Mouse (Mus musculus) ovary, adult 2 months (tissue): ENCODE measurements around the gene Lalba. TPM values are rescaled to one million over a fixed set of nuclear protein-coding genes. Genes with fewer than 3 reads are reported as not detected.

Experiments
- polyA plus RNA-seq: library from polyadenylated mRNA; depleted of rRNA; stranded (reverse); fragments of >200 nt; gene quantifications from 2 replicates; pipeline ENCODE4 v1.2.3, GENCODE M21; 2012; rRNA removed

Lalba gene
- polyA plus RNA-seq = not detected in 2 replicates

GRCm38 (mm10) chr15:98482701-98483100 is at the start of gene Lalba:
Gene Lalba (minus strand): TSS chr15:98482721.

GRCm38 (mm10) chr15:98492102-98492501 is 9.6 kb upstream of the Lalba start, which contains the start of gene Olfr279:
Gene Olfr279 (plus strand): TSS chr15:98492402.

GRCm38 (mm10) chr15:98469596-98469995 is 12.9 kb downstream of the Lalba start, which contains the start of gene OR5BS1P:
Gene OR5BS1P (plus strand): TSS chr15:98469896.

GRCm38 (mm10) chr15:98452288-98452687 is 30.2 kb downstream of the Lalba start, which contains the start of gene Olfr281:
Gene Olfr281 (plus strand): TSS chr15:98452588.

GRCm38 (mm10) chr15:98430925-98431324 is 51.6 kb downstream of the Lalba start, which contains the start of gene Olfr282:
Gene Olfr282 (plus strand): TSS chr15:98431225.

Other genes starting within 250 kb of the Lalba start
- not detected in 2 replicates for gene Olfr286, start 248.3 kb downstream of the Lalba start, polyA plus RNA-seq
- gene H1fnt, start 225.4 kb downstream of the Lalba start, polyA plus RNA-seq = not detected in 2 replicates
- 2.1 and 2.3 TPM in 2 replicates for gene Zfp641, start 186.6 kb downstream of the Lalba start, polyA plus RNA-seq
- not detected in 2 replicates for gene Olfr285, start 165.4 kb downstream of the Lalba start, polyA plus RNA-seq
- not detected in 2 replicates for gene Olfr284, start 141.7 kb downstream of the Lalba start, polyA plus RNA-seq
- gene Olfr283, start 101.8 kb downstream of the Lalba start, polyA plus RNA-seq = not detected in 2 replicates
- not detected in 2 replicates for gene Olfr282, start 51.5 kb downstream of the Lalba start, polyA plus RNA-seq
- not detected in 2 replicates for gene Olfr281, start 30.1 kb downstream of the Lalba start, polyA plus RNA-seq
- not detected in 2 replicates for gene OR5BS1P, start 12.8 kb downstream of the Lalba start, polyA plus RNA-seq
- gene Olfr279, start 9.7 kb upstream of the Lalba start, polyA plus RNA-seq = not detected in 2 replicates
- 40.8 and 48.7 TPM in 2 replicates for gene Kansl2, start 51.5 kb upstream of the Lalba start, polyA plus RNA-seq
- gene Ccnt1, start 88.2 kb upstream of the Lalba start, polyA plus RNA-seq = 14.3 and 16.6 TPM in 2 replicates
- gene 4930415O20Rik, start 88.3 kb upstream of the Lalba start, polyA plus RNA-seq = 0.99 TPM in 1 of 2 replicates, not detected in the other
- gene Adcy6, start 127.4 kb upstream of the Lalba start, polyA plus RNA-seq = 92.3 and 95.3 TPM in 2 replicates
- 122 and 125 TPM in 2 replicates for gene Cacnb3, start 148.1 kb upstream of the Lalba start, polyA plus RNA-seq
- gene Ddx23, start 180.2 kb upstream of the Lalba start, polyA plus RNA-seq = 36.2 and 37.9 TPM in 2 replicates
- 2.1 and 2.6 TPM in 2 replicates for gene Rnd1, start 194.7 kb upstream of the Lalba start, polyA plus RNA-seq
- gene Ccdc65, start 225.5 kb upstream of the Lalba start, polyA plus RNA-seq = 6.3 and 7.8 TPM in 2 replicates
- 28.3 and 37.1 TPM in 2 replicates for gene Fkbp11, start 245.5 kb upstream of the Lalba start, polyA plus RNA-seq